Mouse (Mus musculus) large intestine, adult 2 months (tissue): ENCODE measurements at regions not wholly inside any gene's neighbourhood (a gene's known extent, or its start where the extent isn't known, plus 50 kb on each side); places are given as distances from the start of the nearest gene placed in this dataset.

Source experiments
- DNase-seq: peaks from one replicate; pipeline ENCODE4 v3.0.0-alpha.2; 2012; ENCODE audit warnings: low read depth, low spot score
- WGBS: fragments of 180-500 bp; shearing (Covaris S2); methylation state at CpG from one replicate; pipeline ENCODE4 v1.1.7; 2018; 5-methylcytosine and 5-hydroxymethylcytosine counted together

- 29% methylated on average over 2 of the region's 2 CpGs for WGBS
- no peak for DNase-seq
These were observed 72.0 kb upstream of the Npy start for GRCm38 (mm10) chr6:49750544-49750943.

GRCm38 (mm10) chr6:49759614-49760013, 62.9 kb upstream of the Npy start:
- WGBS, result 78% methylated on average over 6 of the region's 6 CpGs
- no peak for DNase-seq

- 72% methylated on average over 4 of the region's 4 CpGs for WGBS
- no peak for DNase-seq
These were observed 57.8 kb upstream of the Npy start for GRCm38 (mm10) chr6:49764746-49765145.

GRCm38 (mm10) chr6:49769904-49770720, 52.4 kb upstream of the Npy start:
- WGBS, result 84% methylated on average over 11 of the region's 11 CpGs
- no peak for DNase-seq
